Mouse (Mus musculus): ENCODE results near the gene Rint1. TPM values are rescaled to one million over a fixed set of nuclear protein-coding genes. Genes with fewer than 3 reads are reported as not detected.
"Not testable (repeated sequence)": the region's sequence is repeated elsewhere in the genome, so short reads cannot be mapped to it uniquely, and the experiment has no call there.

Rint1 gene
- total RNA-seq, 2 experiments from 2014 or later: 37.5 to 62.7 TPM

DNA sequence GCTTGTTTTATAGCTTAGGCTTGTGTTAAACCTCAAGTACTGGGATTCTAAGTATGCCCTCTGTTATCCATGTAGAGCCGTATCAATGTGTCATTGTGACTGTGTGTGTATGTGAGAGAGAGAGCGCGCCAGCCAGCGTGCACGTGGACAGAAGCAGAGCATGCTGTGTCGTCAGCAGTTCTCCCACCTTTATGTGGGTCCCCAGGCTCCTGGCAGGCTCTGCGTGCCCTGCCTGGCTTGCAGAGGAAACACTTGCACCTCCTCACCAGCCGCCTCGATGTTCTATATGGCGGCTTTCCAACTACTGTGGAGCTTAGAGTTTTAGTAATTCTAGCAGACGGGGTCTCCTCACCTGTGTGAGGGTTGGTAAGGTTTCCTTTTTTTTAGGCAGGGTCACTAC, 34.8 kb downstream of the Rint1 start:
- no peak for ATAC-seq (replicated peaks; ENCODE audit: low FRiP score, low TSS enrichment, poor library complexity, severe bottlenecking)

DNA sequence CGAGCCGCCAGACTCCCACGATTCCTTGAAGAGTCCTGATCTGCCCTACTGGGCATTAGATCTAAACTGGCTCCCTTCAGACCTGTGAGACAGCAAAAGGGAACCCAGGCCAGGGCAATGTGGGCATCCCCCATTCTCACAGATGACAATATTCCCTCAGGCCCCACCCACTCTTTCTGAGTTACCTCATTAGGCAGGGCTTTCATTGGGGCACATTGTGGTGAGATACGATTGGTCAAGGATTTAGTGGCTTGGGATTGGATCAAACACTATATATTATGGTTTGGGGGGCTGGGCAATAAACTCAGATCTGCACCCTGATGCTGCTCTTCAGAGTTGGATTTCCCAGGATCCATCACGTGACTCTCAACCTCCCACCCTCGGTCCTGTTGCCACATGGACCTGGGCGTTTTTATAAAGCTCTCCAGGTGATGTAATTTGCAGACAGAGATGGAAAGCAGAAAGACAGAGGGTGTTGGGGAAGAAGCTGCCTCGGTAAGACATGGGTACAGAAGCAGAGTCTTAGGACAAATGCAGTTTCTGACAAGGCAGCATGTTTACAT, 36.7 kb downstream of the Rint1 start:
- peak; percentile 38; the same call in 1 of the 2 replicates for ATAC-seq (replicated peaks; ENCODE audit: low FRiP score, low TSS enrichment, poor library complexity, severe bottlenecking)

DNA sequence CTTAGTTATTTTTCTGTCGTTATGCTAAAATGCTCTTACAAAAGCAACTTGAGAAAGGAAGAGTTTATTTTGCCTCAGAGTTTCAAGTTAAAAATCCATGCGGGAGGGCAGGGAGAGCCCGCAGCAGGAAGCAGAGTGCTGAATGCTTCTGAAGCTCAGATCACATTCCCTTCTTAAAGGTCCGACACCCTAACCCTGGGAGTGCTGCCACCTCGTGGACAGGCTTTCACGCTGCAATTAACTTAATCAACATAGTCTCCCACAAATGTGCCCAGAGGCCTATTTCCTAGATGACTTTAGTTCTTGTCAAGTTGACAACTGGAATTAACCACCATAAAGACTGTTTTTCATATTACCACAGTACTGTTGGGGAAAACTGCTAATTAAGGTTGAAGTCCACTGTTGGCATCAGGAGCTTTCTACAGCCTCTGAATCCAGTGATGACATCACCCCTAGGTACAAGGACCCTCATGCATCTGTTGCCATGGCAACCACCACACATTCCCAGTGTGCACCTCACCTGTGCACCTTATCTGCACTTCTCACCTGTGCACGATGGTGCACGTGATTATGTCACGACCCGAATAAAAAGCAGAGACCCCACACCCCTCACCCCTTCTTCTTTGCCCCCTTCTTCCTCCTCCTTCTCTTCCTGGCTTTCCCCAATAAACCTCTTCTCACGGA, 39.0 kb downstream of the Rint1 start:
- peak; percentile 85 for ATAC-seq (replicated peaks; ENCODE audit: low FRiP score, low TSS enrichment, poor library complexity, severe bottlenecking)

DNA sequence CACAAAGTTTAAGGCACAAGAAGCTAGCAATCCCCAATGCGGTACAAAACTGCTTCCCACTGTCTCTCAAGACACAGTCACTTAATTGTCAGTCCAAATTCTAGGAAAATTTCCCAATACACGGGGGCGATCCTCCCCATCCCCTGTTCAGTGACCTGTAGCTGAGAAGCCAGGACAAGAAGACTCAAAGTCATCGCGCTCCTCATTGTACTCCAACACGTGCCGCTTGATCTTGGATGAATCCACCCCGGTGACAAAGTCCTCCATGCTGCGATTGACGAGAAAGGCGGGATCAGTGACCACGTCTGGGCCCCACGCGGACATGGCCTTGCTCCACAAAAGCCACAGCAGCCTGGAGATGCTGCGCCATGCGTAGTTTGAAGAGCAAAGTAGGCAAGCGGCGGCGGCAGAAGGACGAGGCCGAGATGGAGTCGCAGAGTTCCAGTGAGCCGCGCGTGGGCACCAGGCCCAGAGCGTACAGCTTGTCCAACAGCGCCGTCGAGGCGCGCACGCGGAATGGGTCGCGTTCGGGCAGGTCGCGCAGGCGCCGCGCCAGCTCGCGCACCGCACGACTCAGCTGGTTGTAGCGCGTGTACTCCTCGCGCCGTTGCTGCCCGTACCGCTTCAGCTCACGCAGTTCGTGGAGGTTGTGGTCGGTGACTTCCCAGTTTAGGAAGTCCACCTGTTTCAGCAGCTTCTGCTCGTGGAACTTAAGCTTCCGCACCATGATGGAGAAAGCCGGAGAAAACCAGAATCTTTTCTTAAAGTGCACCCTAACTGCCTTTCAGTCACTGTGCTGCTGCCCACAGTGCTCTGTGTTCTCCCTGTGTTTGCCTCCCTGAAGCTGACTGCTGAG, 43.6 kb downstream of the Rint1 start:
- 0 out of 2 replicates have a peak, but pooled peaks have one; percentile 34 for ATAC-seq (replicated peaks; ENCODE audit: low FRiP score, low TSS enrichment, poor library complexity, severe bottlenecking)

DNA sequence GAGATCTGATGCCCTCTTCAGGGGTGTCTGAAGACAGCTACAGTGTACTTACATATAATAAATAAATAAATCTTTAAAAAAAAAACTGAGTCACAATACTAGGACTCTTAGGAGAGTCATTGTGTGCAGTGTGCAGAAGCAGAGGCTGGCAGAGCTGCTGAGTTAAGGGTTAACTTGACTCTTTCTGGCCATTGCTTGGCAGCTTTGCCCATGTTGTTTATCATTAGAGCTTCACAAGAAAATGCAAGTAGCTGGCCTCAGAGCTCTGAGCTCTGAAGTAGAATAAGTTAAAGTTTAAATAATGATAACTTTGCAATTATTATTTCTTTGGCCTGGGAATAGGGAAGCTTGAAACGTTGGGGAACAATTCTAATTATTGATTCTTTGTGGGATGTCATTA, 48.2 kb downstream of the Rint1 start:
- not testable (repeated sequence) for ATAC-seq (replicated peaks; ENCODE audit: low FRiP score, low TSS enrichment, poor library complexity, severe bottlenecking)

DNA sequence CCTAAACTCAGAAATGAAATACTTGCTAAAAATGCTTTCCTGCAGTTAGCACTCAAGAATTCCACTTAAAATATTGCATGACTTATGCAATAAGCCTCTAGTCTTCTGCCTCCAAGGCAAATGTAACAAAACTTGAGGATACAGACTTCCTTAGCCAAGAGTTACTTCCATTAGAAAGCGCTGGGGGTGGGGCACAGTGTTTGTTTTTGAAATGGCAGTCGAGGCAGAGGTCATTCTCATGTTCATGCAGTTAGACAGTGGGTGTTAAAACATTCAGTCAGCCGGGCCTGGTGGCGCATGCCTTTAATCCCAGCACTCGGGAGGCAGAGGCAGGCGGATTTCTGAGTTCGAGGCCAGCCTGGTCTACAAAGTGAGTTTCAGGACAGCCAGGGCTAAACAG, 50.6 kb downstream of the Rint1 start:
- no peak for ATAC-seq (replicated peaks; ENCODE audit: low FRiP score, low TSS enrichment, poor library complexity, severe bottlenecking)

DNA sequence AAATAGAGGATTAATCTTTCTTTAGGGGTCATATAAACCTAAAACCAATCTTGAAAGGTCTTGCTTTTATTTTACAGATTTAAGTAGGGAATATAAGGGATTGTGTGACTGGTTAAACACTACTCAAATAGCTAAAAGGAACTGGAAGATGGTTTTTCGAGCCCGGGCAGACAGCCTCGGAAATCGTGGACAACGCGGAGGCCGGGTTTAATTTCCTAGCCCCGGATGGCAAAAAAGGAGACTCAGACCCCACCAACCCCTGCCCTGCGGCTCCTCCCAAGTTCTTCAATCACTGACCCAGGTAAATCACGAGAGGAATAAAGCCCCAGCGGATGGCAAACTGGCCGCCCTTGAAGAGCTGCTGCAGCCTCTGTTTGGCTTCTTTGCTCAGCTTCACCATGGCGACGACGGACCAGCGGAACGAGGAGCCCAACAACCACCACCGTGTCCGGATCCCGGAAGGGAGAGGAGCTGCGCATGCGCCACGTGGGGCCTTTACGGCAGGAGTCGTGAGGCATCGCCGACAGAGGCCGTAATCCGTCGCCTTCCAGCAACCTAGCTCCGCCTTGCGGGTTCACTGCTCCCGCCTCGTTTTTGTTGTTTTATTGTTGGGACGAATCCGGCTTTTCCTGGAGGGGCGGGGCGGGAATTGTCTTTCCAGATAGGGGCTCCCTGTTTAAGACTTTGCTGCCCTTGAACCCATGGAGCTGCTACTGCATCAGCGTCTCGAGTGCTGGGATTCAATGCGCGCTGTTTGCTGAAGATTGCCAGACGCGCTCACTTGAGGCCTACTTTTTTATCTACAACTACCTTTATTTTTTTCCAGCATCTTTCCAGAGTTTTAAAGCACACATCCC, 56.4 kb downstream of the Rint1 start, which contains the start of gene Tomm7:
Tomm7 (minus strand) TSS at position 488 of the 857 bp plus-strand sequence.
- peak; percentile 97 for ATAC-seq (replicated peaks; ENCODE audit: low FRiP score, low TSS enrichment, poor library complexity, severe bottlenecking)

DNA sequence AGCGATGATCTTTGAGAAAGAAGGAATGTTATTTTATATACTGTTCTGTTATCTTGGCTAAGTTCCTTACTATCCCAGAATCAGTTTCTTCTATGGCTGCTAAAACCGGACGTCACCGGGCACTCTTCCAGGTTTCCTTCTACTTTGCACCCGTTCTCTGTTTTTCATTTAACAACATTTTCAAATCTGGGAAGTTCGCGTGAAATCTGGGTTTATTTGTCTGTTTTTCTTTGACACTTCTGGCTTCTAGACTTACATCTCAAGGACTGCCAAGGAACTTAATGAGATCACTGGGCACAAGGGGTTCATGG, 57.0 kb downstream of the Rint1 start:
- 0 out of 2 replicates have a peak, but pooled peaks have one; percentile 15 for ATAC-seq (replicated peaks; ENCODE audit: low FRiP score, low TSS enrichment, poor library complexity, severe bottlenecking)

DNA sequence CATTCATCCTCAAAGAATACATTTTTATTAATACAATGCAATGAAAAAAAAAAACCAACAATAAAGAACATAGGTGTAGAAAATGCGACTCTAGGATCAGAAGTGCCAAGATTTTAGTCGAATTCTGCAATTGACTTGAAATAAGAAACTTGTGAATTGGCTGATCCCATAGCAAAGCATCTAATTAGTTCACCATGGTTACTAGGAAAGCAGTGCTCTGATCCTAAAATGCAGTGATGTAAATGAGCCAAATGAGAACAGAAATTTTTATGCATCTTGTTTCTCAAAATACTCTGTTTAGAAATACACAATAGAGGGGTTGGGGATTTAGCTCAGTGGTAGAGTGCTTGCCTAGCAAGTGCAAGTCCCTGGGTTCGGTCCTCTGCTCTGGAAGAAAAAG, 57.6 kb downstream of the Rint1 start:
- no peak for ATAC-seq (replicated peaks; ENCODE audit: low FRiP score, low TSS enrichment, poor library complexity, severe bottlenecking)

DNA sequence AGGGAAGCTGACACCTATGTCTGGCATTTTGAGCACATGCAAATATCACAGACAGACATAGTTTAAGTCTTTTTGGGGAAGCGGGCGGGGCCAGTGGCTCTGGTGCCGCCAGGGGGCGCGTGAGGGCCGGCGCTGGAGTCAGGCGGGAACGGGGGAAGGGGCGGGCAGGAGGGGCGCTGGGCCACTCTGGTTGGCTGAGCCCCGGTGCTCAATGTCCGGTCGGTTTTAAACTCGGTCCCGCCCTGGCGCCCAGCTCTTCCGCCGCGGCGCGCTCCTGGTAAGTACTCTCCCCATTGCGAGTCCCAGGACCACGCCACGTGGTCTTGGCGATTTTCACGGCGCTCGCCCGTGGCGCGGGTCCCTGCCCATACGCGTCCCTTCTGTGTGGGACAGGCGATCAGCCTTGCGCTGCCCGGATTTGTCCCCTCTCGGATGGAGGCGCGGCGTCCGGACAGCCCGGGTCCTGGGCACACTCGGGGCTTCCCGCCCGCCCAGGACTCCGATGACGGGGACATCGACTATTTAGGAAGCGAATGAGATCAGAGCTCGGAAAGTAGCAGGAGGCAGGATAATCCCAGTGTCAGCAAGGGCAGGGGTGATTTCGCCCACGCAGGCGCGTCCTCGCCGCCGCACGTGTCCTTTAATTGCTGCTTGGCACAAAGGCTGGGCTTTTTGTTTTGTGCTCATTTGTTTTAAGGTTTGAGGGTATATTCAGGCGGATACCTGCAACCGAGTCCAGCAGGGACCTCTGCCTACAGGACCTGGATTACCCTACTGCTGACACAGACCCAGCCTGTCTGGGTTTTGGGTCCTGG, 63.0 kb downstream of the Rint1 start:
- peak; percentile 95 for ATAC-seq (replicated peaks; ENCODE audit: low FRiP score, low TSS enrichment, poor library complexity, severe bottlenecking)

DNA sequence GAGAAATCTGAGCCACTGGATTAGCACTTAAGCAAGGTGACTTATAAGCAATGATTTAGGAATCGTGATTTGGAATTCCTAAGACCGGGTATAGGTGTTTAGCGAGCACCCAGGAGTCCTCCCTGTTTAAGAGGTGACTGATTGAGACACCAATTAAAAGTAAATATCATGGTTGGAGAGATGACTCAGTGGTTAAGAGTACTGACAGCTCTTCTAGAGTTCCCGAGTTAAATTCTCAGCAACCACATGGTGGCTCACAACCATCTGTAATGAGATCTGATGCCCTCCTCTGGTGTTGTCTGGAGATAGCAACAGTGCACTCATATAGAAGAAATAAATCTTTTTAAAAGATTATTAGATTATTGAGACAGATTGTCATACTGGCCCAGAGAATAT, 63.6 kb downstream of the Rint1 start:
- not testable (repeated sequence) for ATAC-seq (replicated peaks; ENCODE audit: low FRiP score, low TSS enrichment, poor library complexity, severe bottlenecking)

DNA sequence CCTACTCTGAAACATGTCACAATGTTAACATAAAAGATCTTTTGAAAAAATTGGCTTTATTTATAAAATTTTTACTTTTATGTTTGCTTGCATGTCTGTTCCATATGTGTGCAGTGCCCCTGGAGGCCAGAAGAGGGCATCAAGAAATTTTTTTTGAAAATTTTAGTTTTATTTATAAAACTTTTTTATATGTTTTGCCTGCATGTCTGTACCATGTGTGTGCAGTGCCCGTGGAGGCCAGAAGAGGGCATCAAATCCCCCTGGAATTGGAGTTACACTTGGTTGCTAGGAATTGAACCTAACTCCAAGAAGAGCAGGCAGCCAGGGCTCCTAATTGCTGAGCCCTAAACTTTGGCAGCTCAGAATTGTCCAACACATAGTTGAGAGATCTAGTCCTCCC, 65.4 kb downstream of the Rint1 start:
- not testable (repeated sequence) for ATAC-seq (replicated peaks; ENCODE audit: low FRiP score, low TSS enrichment, poor library complexity, severe bottlenecking)

DNA sequence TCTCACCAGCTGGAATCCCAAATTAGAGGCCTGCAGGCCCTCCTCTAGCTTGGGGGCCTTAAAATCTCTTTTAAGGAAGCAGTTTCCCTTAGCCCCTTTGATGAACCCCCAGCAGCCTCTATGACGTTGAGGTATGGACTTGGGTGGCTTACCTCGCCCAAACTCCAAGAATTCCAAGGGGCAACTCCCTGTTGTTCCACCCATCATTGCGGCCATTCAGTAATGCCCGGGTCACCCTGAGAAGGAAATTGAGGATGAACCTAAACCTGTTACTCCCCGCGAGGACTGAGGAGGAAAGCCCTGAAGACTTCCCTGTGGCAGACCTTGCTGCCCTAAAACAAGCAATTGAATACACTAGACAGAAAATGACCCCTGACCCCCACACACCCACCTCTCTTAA, 68.0 kb downstream of the Rint1 start:
- ATAC-seq (replicated peaks; ENCODE audit: low FRiP score, low TSS enrichment, poor library complexity, severe bottlenecking): no peak

DNA sequence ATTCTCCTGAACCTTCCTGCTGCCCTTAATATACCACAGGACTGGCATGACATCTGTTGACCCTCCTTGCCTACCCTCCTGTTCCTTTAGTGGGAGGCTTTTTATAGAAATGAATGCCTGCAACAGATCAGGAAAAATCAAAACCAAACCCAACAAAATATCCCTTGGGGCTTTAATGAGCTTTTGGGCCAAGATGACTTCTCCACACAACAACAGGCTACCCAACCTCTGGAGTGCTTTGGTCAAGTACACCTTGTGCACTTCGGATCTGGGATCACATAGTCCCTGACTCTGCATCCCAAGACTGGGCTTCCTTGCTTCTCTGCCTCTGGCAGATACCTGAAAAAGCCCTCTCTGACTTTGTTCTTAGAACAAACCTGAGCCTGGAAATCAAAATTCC, 68.7 kb downstream of the Rint1 start:
- no peak for ATAC-seq (replicated peaks; ENCODE audit: low FRiP score, low TSS enrichment, poor library complexity, severe bottlenecking)

DNA sequence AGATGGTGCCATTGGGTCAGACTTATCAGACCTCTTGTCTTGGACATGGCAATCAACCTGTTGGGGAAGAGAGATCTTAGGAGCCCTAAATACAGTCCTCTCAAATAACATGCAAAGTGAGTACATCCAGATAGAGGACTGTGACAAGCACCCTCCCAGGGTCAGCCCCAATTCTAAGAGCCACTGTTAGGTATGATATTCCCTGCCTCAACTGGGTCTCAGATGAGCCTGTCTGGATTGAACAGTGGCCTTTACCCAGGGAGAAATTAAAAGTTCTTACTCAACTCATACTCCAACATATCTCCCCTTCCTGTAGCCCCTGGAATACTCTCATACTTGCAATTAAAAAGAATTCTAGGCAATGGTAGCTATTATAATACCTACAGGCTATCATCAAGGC, 69.7 kb downstream of the Rint1 start:
- no peak for ATAC-seq (replicated peaks; ENCODE audit: low FRiP score, low TSS enrichment, poor library complexity, severe bottlenecking)

DNA sequence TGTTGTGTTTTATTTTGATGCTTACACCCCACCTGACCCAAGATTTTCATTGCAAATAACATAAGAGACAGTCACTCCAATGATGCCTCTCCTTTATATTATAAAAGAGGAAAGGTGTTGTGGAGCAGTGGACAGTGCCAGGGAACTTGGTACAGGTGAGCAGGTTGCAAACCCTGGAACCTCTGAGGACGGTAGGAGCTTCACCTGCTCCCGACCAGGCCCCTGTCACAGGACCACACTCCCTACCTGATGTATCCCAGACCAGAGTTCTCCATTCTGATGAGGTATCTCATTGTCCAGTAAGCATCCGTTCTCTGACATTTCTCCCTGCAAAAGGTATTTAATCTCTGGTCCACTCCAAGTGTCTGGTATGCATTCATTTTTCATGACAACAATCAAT, 70.5 kb downstream of the Rint1 start:
- ATAC-seq (replicated peaks; ENCODE audit: low FRiP score, low TSS enrichment, poor library complexity, severe bottlenecking): no peak

DNA sequence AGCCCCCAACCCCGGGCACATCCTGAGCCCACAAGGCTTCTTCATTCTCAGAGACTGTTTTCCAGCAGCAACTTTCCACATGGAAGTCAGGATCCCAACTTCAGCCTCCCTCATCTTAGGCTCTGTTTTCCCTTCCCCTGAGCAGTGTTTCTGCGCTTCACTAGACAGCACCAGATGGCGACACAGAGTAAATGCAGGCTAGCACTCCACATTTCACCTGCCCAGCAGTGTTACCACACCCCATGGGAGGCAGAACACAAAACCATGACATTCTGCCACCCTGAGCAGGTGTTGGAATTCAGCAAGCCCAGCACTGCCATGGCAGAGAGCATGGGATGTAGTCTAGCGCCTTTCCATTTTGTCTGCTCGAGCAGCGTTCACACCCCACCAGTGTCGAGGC, 71.1 kb downstream of the Rint1 start:
- ATAC-seq (replicated peaks; ENCODE audit: low FRiP score, low TSS enrichment, poor library complexity, severe bottlenecking): 0 out of 2 replicates have a peak, but pooled peaks have one; percentile 40

DNA sequence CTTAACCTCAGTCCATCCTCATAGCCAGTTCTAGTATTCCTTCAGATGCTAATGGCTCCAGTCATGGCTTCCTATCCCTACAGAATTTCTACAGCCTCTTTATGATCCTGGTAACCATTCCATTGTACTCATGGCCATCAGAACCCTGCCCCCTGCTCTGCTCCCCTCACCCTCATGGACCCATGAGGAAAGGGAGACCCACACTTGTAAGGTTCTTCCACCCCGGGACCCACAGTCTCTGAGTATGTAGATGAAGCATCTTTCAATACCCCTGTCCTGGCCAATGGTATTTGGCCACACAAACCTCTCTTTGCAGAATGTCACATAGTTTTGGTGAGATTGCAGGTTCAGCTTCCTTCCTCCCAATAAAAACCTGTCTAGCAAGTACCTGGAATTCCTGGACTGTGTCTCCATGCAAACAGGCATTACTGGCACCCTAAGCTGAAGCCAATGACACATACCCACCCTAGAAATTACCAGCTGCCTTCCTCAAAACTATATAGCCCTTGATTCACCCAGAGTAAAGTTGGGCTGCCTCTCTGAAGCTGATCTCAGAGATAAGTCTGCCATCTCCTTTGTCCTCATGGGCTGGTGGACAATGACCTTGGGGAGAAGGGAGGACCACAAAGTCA, 71.7 kb downstream of the Rint1 start:
- no peak for ATAC-seq (replicated peaks; ENCODE audit: low FRiP score, low TSS enrichment, poor library complexity, severe bottlenecking)

All from megakaryocyte-erythroid progenitor cell, adult 5-6 weeks (primary cell).